Mouse (Mus musculus): Measurements from ENCODE around the gene Pbld1.

- TF ChIP-seq POLR2A (IDR thresholded peaks at IDR 0.05; ENCODE audit: low read depth, low read length) (no peak), CTCF (IDR thresholded peaks at IDR 0.05; ENCODE audit: extremely low read depth, insufficient read length, insufficient replicate concordance, low read depth, low read length) (no peak)
These were observed 67.2 kb downstream of the Pbld1 start for GRCm38 (mm10) chr10:63127156-63127555.
